Mouse (Mus musculus): ENCODE data around the gene Gdf11. TPM values are rescaled to one million over a fixed set of nuclear protein-coding genes. Genes with fewer than 3 reads are reported as not detected.

The Gdf11 gene
- polyA plus RNA-seq, 2 experiments from 2014 or later, result 7.9 to 8.1 TPM

- ATAC-seq, result peak; percentile 16
These were observed 879 bp downstream of the Gdf11 start for GRCm38 (mm10) chr10:128890383-128891295.

GRCm38 (mm10) chr10:128889846-128890245 is 1.7 kb downstream of the Gdf11 start:
- no peak for ATAC-seq

GRCm38 (mm10) chr10:128888941-128889827 is 2.3 kb downstream of the Gdf11 start:
- no peak for ATAC-seq

- ATAC-seq, result no peak
These were observed 9.5 kb downstream of the Gdf11 start for GRCm38 (mm10) chr10:128882067-128882466.

GRCm38 (mm10) chr10:128878811-128879210 is 12.7 kb downstream of the Gdf11 start:
- ATAC-seq, result no peak

- ATAC-seq, result no peak
These were observed 13.2 kb downstream of the Gdf11 start for GRCm38 (mm10) chr10:128878291-128878690.

- no peak for ATAC-seq
These were observed 21.2 kb downstream of the Gdf11 start for GRCm38 (mm10) chr10:128870341-128870740.

GRCm38 (mm10) chr10:128866518-128866917 is 25.0 kb downstream of the Gdf11 start:
- peak; percentile 67 for ATAC-seq

- no peak for ATAC-seq
These were observed 25.5 kb downstream of the Gdf11 start for GRCm38 (mm10) chr10:128866042-128866441.

- ATAC-seq, result no peak
These were observed 30.3 kb downstream of the Gdf11 start for GRCm38 (mm10) chr10:128861176-128861575.

GRCm38 (mm10) chr10:128850339-128850738 is 41.2 kb downstream of the Gdf11 start:
- ATAC-seq, result no peak

GRCm38 (mm10) chr10:128848426-128848825 is 43.1 kb downstream of the Gdf11 start:
- no peak for ATAC-seq

- no peak for ATAC-seq
These were observed 44.9 kb downstream of the Gdf11 start for GRCm38 (mm10) chr10:128846664-128847063.

- ATAC-seq, result no peak
These were observed 46.0 kb downstream of the Gdf11 start for GRCm38 (mm10) chr10:128845516-128845915.

GRCm38 (mm10) chr10:128843260-128843659 is 48.3 kb downstream of the Gdf11 start:
- no peak for ATAC-seq

GRCm38 (mm10) chr10:128840612-128841011 is 50.9 kb downstream of the Gdf11 start:
- ATAC-seq, result no peak

- ATAC-seq, result no peak
These were observed 52.1 kb downstream of the Gdf11 start for GRCm38 (mm10) chr10:128839434-128839833.

- ATAC-seq, result no peak
These were observed 54.1 kb downstream of the Gdf11 start for GRCm38 (mm10) chr10:128837400-128837799.

Other genes starting within 250 kb of the Gdf11 start
- 100 to 1,000 TPM; 102 to 158 TPM for gene Ikzf4, start 245.7 kb downstream of the Gdf11 start, polyA plus RNA-seq (2017; shearing (Covaris generic))
- 10 to 100 TPM; 25.7 to 44.3 TPM for gene Suox, start 217.6 kb downstream of the Gdf11 start, polyA plus RNA-seq (2017; shearing (Covaris generic))
- gene Rab5b, start 195.5 kb downstream of the Gdf11 start, polyA plus RNA-seq (2017; shearing (Covaris generic)), result 100 to 1,000 TPM in 1 of 2 experiments, 10 to 100 TPM in 1; 69.1 to 111 TPM
- gene Pmel, start 187.5 kb downstream of the Gdf11 start, polyA plus RNA-seq (2017; shearing (Covaris generic)), result 1 to 10 TPM; 4.8 TPM
- gene Cdk2, start 186.7 kb downstream of the Gdf11 start, polyA plus RNA-seq (2017; shearing (Covaris generic)), result 10 to 100 TPM; 19.7 to 23.2 TPM
- gene Dgka, start 146.9 kb downstream of the Gdf11 start, polyA plus RNA-seq (2017; shearing (Covaris generic)), result 100 to 1,000 TPM; 322 to 370 TPM
- gene Pym1, start 143.8 kb downstream of the Gdf11 start, polyA plus RNA-seq (2017; shearing (Covaris generic)), result 10 to 100 TPM; 58.0 to 86.6 TPM
- gene Mmp19, start 100.8 kb downstream of the Gdf11 start, polyA plus RNA-seq (2017; shearing (Covaris generic)), result under 1 TPM in 1 of 2 experiments, not detected in 1; 0.27 TPM
- gene Dnajc14, start 87.7 kb downstream of the Gdf11 start, polyA plus RNA-seq (2017; shearing (Covaris generic)), result 100 to 1,000 TPM in 1 of 2 experiments, 10 to 100 TPM in 1; 73.0 to 125 TPM
- gene Tmem198b, start 87.3 kb downstream of the Gdf11 start, polyA plus RNA-seq (2017; shearing (Covaris generic)), result 1 to 10 TPM; 2.9 to 9.2 TPM
- gene Sarnp, start 74.4 kb downstream of the Gdf11 start, polyA plus RNA-seq (2017; shearing (Covaris generic)), result 100 to 1,000 TPM; 199 to 211 TPM
- gene Ormdl2, start 70.1 kb downstream of the Gdf11 start, polyA plus RNA-seq (2017; shearing (Covaris generic)), result 10 to 100 TPM; 66.1 to 66.4 TPM
- gene Cd63, start 9.3 kb upstream of the Gdf11 start, polyA plus RNA-seq (2017; shearing (Covaris generic)), result under 1 TPM; 0.51 to 0.65 TPM
- gene Rdh5, start 31.2 kb upstream of the Gdf11 start, polyA plus RNA-seq (2017; shearing (Covaris generic)), result 10 to 100 TPM; 12.4 to 23.7 TPM
- 100 to 1,000 TPM; 227 to 233 TPM for gene Bloc1s1, start 32.3 kb upstream of the Gdf11 start, polyA plus RNA-seq (2017; shearing (Covaris generic))
- 1 to 10 TPM; 2.9 to 3.1 TPM for gene Itga7, start 42.1 kb upstream of the Gdf11 start, polyA plus RNA-seq (2017; shearing (Covaris generic))
- not detected for gene Mettl7b, start 69.3 kb upstream of the Gdf11 start, polyA plus RNA-seq (2017; shearing (Covaris generic))
- not detected for gene Olfr9, start 97.7 kb upstream of the Gdf11 start, polyA plus RNA-seq (2017; shearing (Covaris generic))
- not detected for gene Olfr763, start 119.1 kb upstream of the Gdf11 start, polyA plus RNA-seq (2017; shearing (Covaris generic))
- not detected for gene Olfr764-ps1, start 148.2 kb upstream of the Gdf11 start, polyA plus RNA-seq (2017; shearing (Covaris generic))
- not detected for gene Olfr765, start 158.3 kb upstream of the Gdf11 start, polyA plus RNA-seq (2017; shearing (Covaris generic))
- under 1 TPM in 1 of 2 experiments, not detected in 1; 0.11 TPM for gene Olfr766-ps1, start 177.3 kb upstream of the Gdf11 start, polyA plus RNA-seq (2017; shearing (Covaris generic))
- under 1 TPM in 1 of 2 experiments, not detected in 1; 0.17 TPM for gene Olfr767, start 191.2 kb upstream of the Gdf11 start, polyA plus RNA-seq (2017; shearing (Covaris generic))
- not detected for gene Olfr768, start 207.7 kb upstream of the Gdf11 start, polyA plus RNA-seq (2017; shearing (Covaris generic))
- not detected for gene Olfr769, start 226.1 kb upstream of the Gdf11 start, polyA plus RNA-seq (2017; shearing (Covaris generic))
- gene Olfr770, start 247.3 kb upstream of the Gdf11 start, polyA plus RNA-seq (2017; shearing (Covaris generic)), result not detected